Mouse (Mus musculus): ENCODE measurements around the gene Ikzf5.

- TF ChIP-seq CTCF (IDR thresholded peaks at IDR 0.05; ENCODE audit: low read depth) (no peak), EP300 (IDR thresholded peaks at IDR 0.05; ENCODE audit: low read depth) (no peak)
Measured at GRCm38 (mm10) chr7:131417605-131418004, 7.3 kb upstream of the Ikzf5 start.
